ENCODE assay signal across 14 mouse cellular contexts in the genomic region with DNA sequence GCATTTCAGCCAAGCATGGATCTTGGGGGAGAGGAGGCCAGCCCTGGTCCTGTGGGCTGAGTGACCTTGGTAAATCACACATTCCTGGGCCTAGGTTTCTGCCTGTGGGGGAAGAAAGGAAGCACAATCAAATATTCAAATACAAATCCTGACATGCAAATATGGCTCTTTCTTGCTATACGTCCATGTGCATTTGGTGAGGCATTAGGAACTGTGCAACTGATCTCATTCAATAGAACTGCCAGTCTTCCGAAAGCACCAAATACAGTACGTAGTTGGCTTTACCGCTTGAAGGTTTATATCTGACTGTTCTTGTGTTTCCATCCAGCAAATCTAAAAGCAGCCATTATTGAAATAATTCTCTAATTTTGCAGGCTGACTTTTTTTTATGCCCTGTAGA.
DNase-seq lines count a peak whose midpoint lies in the region; ATAC-seq lines count a peak whose summit lies in the region.
"Had no signal": no experiment of that assay in that cellular context is flagged by ENCODE, and none has a peak within 500 bp of the region (broad histone marks: within the 10 kb centered on the region; RNA-seq: fewer than 3 reads in every experiment).

No protein-coding gene starts in this region.

- 87% methylated on average over 4 of the region's 4 CpGs for WGBS in embryonic facial prominence, embryonic 10.5 days
- 14% methylated on average over 4 of the region's 4 CpGs for WGBS in forebrain, embryonic 14.5 days
- WGBS in hindbrain, embryonic 14.5 days = 34% methylated on average over 4 of the region's 4 CpGs
- 14% methylated on average over 4 of the region's 4 CpGs for WGBS in midbrain, embryonic 14.5 days

- peak overlapping the region; percentile 92; the same call in 1 of the 2 replicates for H3K27ac ChIP-seq in embryonic facial prominence, embryonic 10.5 days (replicated peaks)
- H3K27ac ChIP-seq in forebrain, embryonic 14.5 days (ENCODE audit: low read depth, low read length) = peak overlapping the region; percentile 99
- peak overlapping the region; percentile 97 for H3K27ac ChIP-seq in hindbrain, embryonic 14.5 days
- peak overlapping the region; percentile 98 for H3K27ac ChIP-seq in midbrain, embryonic 14.5 days (replicated peaks; ENCODE audit: low read depth, low read length)
- H3K27ac ChIP-seq: heart, adult 2 months; heart, embryonic 15.5 days; limb, embryonic 15.5 days had no signal

- ATAC-seq in forebrain, embryonic 14.5 days = no peak
- no peak for ATAC-seq in hindbrain, embryonic 14.5 days (ENCODE audit: low FRiP score)
- no peak for ATAC-seq in midbrain, embryonic 14.5 days (ENCODE audit: low FRiP score, low TSS enrichment)
- no peak for ATAC-seq in activated CD4-positive, CD25-positive, alpha-beta regulatory T cell, adult 4 months

- no peak overlapping the region for H3K4me3 ChIP-seq in embryonic facial prominence, embryonic 10.5 days
- no peak overlapping the region for H3K4me3 ChIP-seq in forebrain, embryonic 14.5 days (ENCODE audit: low read depth, low read length)
- H3K4me3 ChIP-seq in hindbrain, embryonic 14.5 days (replicated peaks; ENCODE audit: low read length) = no peak overlapping the region
- H3K4me3 ChIP-seq in midbrain, embryonic 14.5 days (replicated peaks; ENCODE audit: low read depth, low read length) = no peak overlapping the region
- H3K4me3 ChIP-seq: heart, adult 2 months; heart, embryonic 15.5 days; limb, embryonic 15.5 days had no signal

- no peaks in the 10 kb centered on the region; the same call in 1 of the 2 replicates for H3K27me3 ChIP-seq in embryonic facial prominence, embryonic 10.5 days (replicated peaks; ENCODE audit: low read depth, poor library complexity, severe bottlenecking)
- no peaks in the 10 kb centered on the region for H3K27me3 ChIP-seq in forebrain, embryonic 14.5 days (replicated peaks; ENCODE audit: control insufficient read depth, insufficient read depth, low read length)
- no peaks in the 10 kb centered on the region for H3K27me3 ChIP-seq in hindbrain, embryonic 14.5 days (ENCODE audit: control insufficient read depth, insufficient read depth, low read length)
- no peaks in the 10 kb centered on the region for H3K27me3 ChIP-seq in midbrain, embryonic 14.5 days (ENCODE audit: control insufficient read depth, insufficient read depth, low read length)
- H3K27me3 ChIP-seq: heart, embryonic 15.5 days had no signal

- DNase-seq in embryonic facial prominence, embryonic 10.5 days (ENCODE audit: low spot score) = no peak
- peak; percentile 51 for DNase-seq in forebrain, embryonic 14.5 days (ENCODE audit: low spot score)
- no peak for DNase-seq in hindbrain, embryonic 14.5 days (ENCODE audit: low spot score)
- peak; percentile 29 for DNase-seq in midbrain, embryonic 14.5 days
- no peak for DNase-seq in cerebellum, adult 11-12 months
- DNase-seq in frontal cortex, postnatal 14 days (ENCODE audit: low spot score in 2 of 2) = no peak
- DNase-seq: gastrocnemius, postnatal 14 days; heart, adult 2 months; kidney, adult 18-20 months; kidney, postnatal 25 days; thymus, postnatal 14 days had no signal

- H3K9me3 ChIP-seq in embryonic facial prominence, embryonic 10.5 days = no peaks in the 10 kb centered on the region
- H3K9me3 ChIP-seq in forebrain, embryonic 14.5 days (replicated peaks; ENCODE audit: control insufficient read depth, low read length) = no peaks in the 10 kb centered on the region
- H3K9me3 ChIP-seq in hindbrain, embryonic 14.5 days (ENCODE audit: control insufficient read depth, low read length) = no peaks in the 10 kb centered on the region
- H3K9me3 ChIP-seq in midbrain, embryonic 14.5 days (ENCODE audit: control insufficient read depth, low read length) = no peaks in the 10 kb centered on the region
- H3K9me3 ChIP-seq: heart, embryonic 15.5 days; limb, embryonic 15.5 days had no signal

- no peaks in the 10 kb centered on the region for H3K36me3 ChIP-seq in embryonic facial prominence, embryonic 10.5 days (replicated peaks)
- H3K36me3 ChIP-seq in forebrain, embryonic 14.5 days (ENCODE audit: control insufficient read depth, insufficient read depth, low read length) = no peaks in the 10 kb centered on the region
- no peaks in the 10 kb centered on the region for H3K36me3 ChIP-seq in hindbrain, embryonic 14.5 days (replicated peaks; ENCODE audit: control insufficient read depth, insufficient read depth)
- H3K36me3 ChIP-seq in midbrain, embryonic 14.5 days (ENCODE audit: control insufficient read depth, insufficient read depth, low read length) = no peaks in the 10 kb centered on the region
- H3K36me3 ChIP-seq: heart, embryonic 15.5 days; limb, embryonic 15.5 days had no signal

- H3K9ac ChIP-seq in forebrain, embryonic 14.5 days (ENCODE audit: low read length) = peak overlapping the region; percentile 53; the same call in 1 of the 2 replicates
- H3K9ac ChIP-seq in hindbrain, embryonic 14.5 days = peak overlapping the region; percentile 61
- H3K9ac ChIP-seq in midbrain, embryonic 14.5 days (replicated peaks; ENCODE audit: low read length) = peak overlapping the region; percentile 30
- H3K9ac ChIP-seq: heart, embryonic 15.5 days; limb, embryonic 15.5 days had no signal

- H3K4me2 ChIP-seq in forebrain, embryonic 14.5 days (ENCODE audit: low read length) = peak overlapping the region; percentile 29
- H3K4me2 ChIP-seq in hindbrain, embryonic 14.5 days (replicated peaks) = peak overlapping the region; percentile 6
- peak overlapping the region; percentile 62 for H3K4me2 ChIP-seq in midbrain, embryonic 14.5 days (ENCODE audit: low read length)
- H3K4me2 ChIP-seq: heart, embryonic 15.5 days; limb, embryonic 15.5 days had no signal

- peaks cover 70% of the 10 kb centered on the region for H3K4me1 ChIP-seq in embryonic facial prominence, embryonic 10.5 days
- H3K4me1 ChIP-seq in forebrain, embryonic 14.5 days (ENCODE audit: control insufficient read depth, insufficient read depth, low read length) = peaks cover 61% of the 10 kb centered on the region
- peaks cover 63% of the 10 kb centered on the region for H3K4me1 ChIP-seq in hindbrain, embryonic 14.5 days (replicated peaks; ENCODE audit: control insufficient read depth, insufficient read depth, low read length)
- peaks cover 63% of the 10 kb centered on the region for H3K4me1 ChIP-seq in midbrain, embryonic 14.5 days (ENCODE audit: control insufficient read depth, insufficient read depth, low read length)

Comparison
In these comparisons a context has a peak if more than half of its experiments do, and no peak if none do; other contexts are left out.
1. DNase-seq: peak in forebrain, embryonic 14.5 days (single experiment) and midbrain, embryonic 14.5 days (single experiment); none in embryonic facial prominence, embryonic 10.5 days (single experiment), hindbrain, embryonic 14.5 days (single experiment), cerebellum, adult 11-12 months (single experiment) and frontal cortex, postnatal 14 days (0 of 2).
2. H3K4me2 ChIP-seq: peak in every context shown above with its lines; median percentile 62 in midbrain, embryonic 14.5 days; 29 in forebrain, embryonic 14.5 days; 6 in hindbrain, embryonic 14.5 days.
3. Peak in every context shown above with its lines, with median percentiles within 50 percentile points of each other: H3K27ac ChIP-seq and H3K9ac ChIP-seq.